In genomic region chr13:105002132-105002830, GRCm38 (mm10) we compare ENCODE assay signal across 12 mouse cellular contexts. TPM values are rescaled to one million over a fixed set of nuclear protein-coding genes. Genes with fewer than 3 reads are reported as not detected.
A peak's percentile ranks its signal among the peaks of the same experiment; 100 is the strongest.
DNase-seq lines count a peak whose midpoint lies in the region; ATAC-seq and TF ChIP-seq lines count a peak whose summit lies in the region.
"Had no signal": no experiment of that assay in that cellular context is flagged by ENCODE, and none has a peak within 500 bp of the region (broad histone marks: within the 10 kb centered on the region; RNA-seq: fewer than 3 reads in every experiment).

No protein-coding gene starts in this region.

- H3K4me2 ChIP-seq in hindbrain, embryonic 15.5 days: no peak overlapping the region

- WGBS in hindbrain, embryonic 15.5 days: 56% methylated on average over 5 of the region's 5 CpGs
- WGBS in hindbrain, embryonic 10.5 days: 85% methylated on average over 5 of the region's 5 CpGs
- 89% methylated on average over 5 of the region's 5 CpGs for WGBS in thymus, adult 2 months

- H3K27ac ChIP-seq in hindbrain, embryonic 15.5 days (replicated peaks): peak overlapping the region; percentile 44
- no peak overlapping the region for H3K27ac ChIP-seq in hindbrain, embryonic 10.5 days
- H3K27ac ChIP-seq in thymus, adult 2 months (ENCODE audit: control insufficient read depth, insufficient read depth, low read length): no peak overlapping the region

- no peaks in the 10 kb centered on the region for H3K36me3 ChIP-seq in hindbrain, embryonic 15.5 days
- H3K36me3 ChIP-seq in hindbrain, embryonic 10.5 days: no peaks in the 10 kb centered on the region
- H3K36me3 ChIP-seq in thymus, adult 2 months (ENCODE audit: control insufficient read depth, insufficient read depth, low read length): no peaks in the 10 kb centered on the region

- no peaks in the 10 kb centered on the region for H3K9me3 ChIP-seq in hindbrain, embryonic 15.5 days
- no peaks in the 10 kb centered on the region for H3K9me3 ChIP-seq in hindbrain, embryonic 10.5 days

- peaks cover 8% of the 10 kb centered on the region for H3K4me1 ChIP-seq in hindbrain, embryonic 15.5 days (replicated peaks)
- H3K4me1 ChIP-seq in hindbrain, embryonic 10.5 days (replicated peaks): no peaks in the 10 kb centered on the region
- H3K4me1 ChIP-seq in thymus, adult 2 months (replicated peaks; ENCODE audit: control insufficient read depth, insufficient read depth, low read length): no peaks in the 10 kb centered on the region

- ATAC-seq in hindbrain, embryonic 15.5 days (ENCODE audit: low FRiP score, low read depth): peak; percentile 64

- H3K4me3 ChIP-seq in hindbrain, embryonic 15.5 days: no peak overlapping the region
- no peak overlapping the region for H3K4me3 ChIP-seq in hindbrain, embryonic 10.5 days
- H3K4me3 ChIP-seq in thymus, adult 2 months (ENCODE audit: control insufficient read depth, insufficient read depth, low read length): no peak overlapping the region

- H3K27me3 ChIP-seq in hindbrain, embryonic 15.5 days: no peaks in the 10 kb centered on the region
- H3K27me3 ChIP-seq in hindbrain, embryonic 10.5 days (ENCODE audit: insufficient read depth, poor library complexity, severe bottlenecking): no peaks in the 10 kb centered on the region
- H3K27me3 ChIP-seq in thymus, adult 2 months (ENCODE audit: control insufficient read depth, insufficient read depth, low read length): no peaks in the 10 kb centered on the region
- H3K27me3 ChIP-seq: CH12.LX had no signal

- H3K9ac ChIP-seq in hindbrain, embryonic 15.5 days: no peak overlapping the region

- TF ChIP-seq POLR2A in brain, embryonic 14.5 days (IDR thresholded peaks at IDR 0.05; ENCODE audit: borderline replicate concordance, extremely low read depth, insufficient read depth, insufficient read length, poor library complexity, severe bottlenecking): no peak
- no peak for TF ChIP-seq POLR2A in thymus, adult 2 months (IDR thresholded peaks at IDR 0.05; ENCODE audit: control insufficient read depth, extremely low read depth, insufficient read depth, low read length, poor library complexity)

- no peak for DNase-seq in hindbrain, embryonic 10.5 days (ENCODE audit: low spot score)
- DNase-seq in Muller cell, postnatal 12 days (ENCODE audit: inconsistent ontology term): peak; percentile 79
- peak; percentile 74 for DNase-seq in brain, embryonic 14.5 days (ENCODE audit: low read depth)
- peak; percentile 18 to 35 for DNase-seq in cerebellum, postnatal 36 days
- no peak for DNase-seq in kidney, adult 18-20 months
- DNase-seq in thymus, adult 2 months: no peak
- DNase-seq: embryo, embryonic 11 days; kidney, adult 9 months; liver; lung, adult 2 months had no signal

- TF ChIP-seq CTCF in brain, embryonic 14.5 days (IDR thresholded peaks at IDR 0.05; ENCODE audit: borderline replicate concordance, extremely low read depth, insufficient read depth, insufficient read length): no peak
- no peak for TF ChIP-seq CTCF in thymus, adult 2 months (IDR thresholded peaks at IDR 0.05; ENCODE audit: borderline replicate concordance, control insufficient read depth, extremely low read depth, insufficient read depth, low read length, poor library complexity)

RNA-seq across cellular contexts. Expression of gene Rgs7bp, which starts 52.4 kb away (rescaled TPM):
- 8.6 and 9.5 TPM in 2 replicates for polyA plus RNA-seq in hindbrain, embryonic 15.5 days (2015; fragmentation: Nextera tagmentation; extraction: Ambion mirVana)
- polyA plus RNA-seq in hindbrain, embryonic 10.5 days (2016; fragmentation: Nextera tagmentation; extraction: Ambion mirVana): 0.66 and 1.0 TPM in 2 replicates
- polyA plus RNA-seq in brain, embryonic 14.5 days (2012; rRNA removed): 3.3 and 5.0 TPM in 2 replicates
- 0.10 and 0.19 TPM in 2 replicates for polyA plus RNA-seq in thymus, adult 2 months (2012; rRNA removed)

Comparison
In these comparisons a context has a peak if more than half of its experiments do, and no peak if none do; other contexts are left out.
1. DNase-seq: peak in Muller cell, postnatal 12 days (single experiment), brain, embryonic 14.5 days (single experiment) and cerebellum, postnatal 36 days (2 of 2); none in hindbrain, embryonic 10.5 days (single experiment), kidney, adult 18-20 months (single experiment) and thymus, adult 2 months (single experiment).